Mouse (Mus musculus) liver, embryonic 15.5 days (tissue): ENCODE results near the gene Ulk3. TPM values are rescaled to one million over a fixed set of nuclear protein-coding genes. Genes with fewer than 3 reads are reported as not detected.

Experiments
- ATAC-seq: fragments of 200-750 bp; cut with Nextera tagmentation; 2 replicates; pipeline ENCODE4 v1.8.0; 2017; ENCODE audit warnings: moderate number of reproducible peaks, mild to moderate bottlenecking, moderate library complexity; ENCODE audit not compliant: insufficient read depth
- H3K27ac ChIP-seq: fragments of 300-500 bp; sonication (generic); replicated peaks from 2 replicates; pipeline ENCODE4 v1.5.1; 2015; ENCODE audit warnings: mild to moderate bottlenecking, inconsistent platforms
- H3K27me3 ChIP-seq: fragments of 300-500 bp; sonication (generic); 2 replicates; pipeline ENCODE4 v1.6.1; 2015; ENCODE audit warnings: mild to moderate bottlenecking, inconsistent platforms
- H3K36me3 ChIP-seq: fragments of 300-500 bp; sonication (generic); replicated peaks from 2 replicates; pipeline ENCODE4 v1.6.1; 2015; ENCODE audit warnings: moderate library complexity, mild to moderate bottlenecking, inconsistent platforms
- H3K4me1 ChIP-seq: fragments of 300-500 bp; sonication (generic); replicated peaks from 2 replicates; pipeline ENCODE4 v1.6.1; 2015; ENCODE audit warnings: inconsistent platforms
- H3K4me2 ChIP-seq: fragments of 300-500 bp; sonication (generic); 2 replicates; pipeline ENCODE4 v1.6.1; 2015; ENCODE audit warnings: moderate library complexity, mild to moderate bottlenecking, inconsistent platforms
- H3K4me3 ChIP-seq: fragments of 300-500 bp; sonication (generic); replicated peaks from 2 replicates; pipeline ENCODE4 v1.5.1; 2015; ENCODE audit warnings: mild to moderate bottlenecking, inconsistent platforms
- H3K9ac ChIP-seq: fragments of 300-500 bp; sonication (generic); 2 replicates; pipeline ENCODE4 v1.6.1; 2015; ENCODE audit warnings: moderate library complexity, mild to moderate bottlenecking, inconsistent platforms
- H3K9me3 ChIP-seq: fragments of 300-500 bp; sonication (generic); replicated peaks from 2 replicates; pipeline ENCODE4 v1.6.1; 2016; ENCODE audit warnings: inconsistent platforms
- WGBS: fragments of 180-500 bp; shearing (Covaris S2); methylation state at CpG from one replicate; pipeline ENCODE4 v1.1.7; 2015; ENCODE audit warnings: mixed read lengths; ENCODE audit not compliant: insufficient replicate concordance; 5-methylcytosine and 5-hydroxymethylcytosine counted together
- polyA plus RNA-seq: library from polyadenylated mRNA; unstranded; fragments of >200 nt; fragmentation: Nextera tagmentation; extraction: Ambion mirVana; gene quantifications from 2 replicates; pipeline ENCODE4 v1.2.1, GENCODE M21; 2015

Ulk3 gene
- polyA plus RNA-seq, 1 experiment from 2014 or later, result 3.5 TPM

DNA sequence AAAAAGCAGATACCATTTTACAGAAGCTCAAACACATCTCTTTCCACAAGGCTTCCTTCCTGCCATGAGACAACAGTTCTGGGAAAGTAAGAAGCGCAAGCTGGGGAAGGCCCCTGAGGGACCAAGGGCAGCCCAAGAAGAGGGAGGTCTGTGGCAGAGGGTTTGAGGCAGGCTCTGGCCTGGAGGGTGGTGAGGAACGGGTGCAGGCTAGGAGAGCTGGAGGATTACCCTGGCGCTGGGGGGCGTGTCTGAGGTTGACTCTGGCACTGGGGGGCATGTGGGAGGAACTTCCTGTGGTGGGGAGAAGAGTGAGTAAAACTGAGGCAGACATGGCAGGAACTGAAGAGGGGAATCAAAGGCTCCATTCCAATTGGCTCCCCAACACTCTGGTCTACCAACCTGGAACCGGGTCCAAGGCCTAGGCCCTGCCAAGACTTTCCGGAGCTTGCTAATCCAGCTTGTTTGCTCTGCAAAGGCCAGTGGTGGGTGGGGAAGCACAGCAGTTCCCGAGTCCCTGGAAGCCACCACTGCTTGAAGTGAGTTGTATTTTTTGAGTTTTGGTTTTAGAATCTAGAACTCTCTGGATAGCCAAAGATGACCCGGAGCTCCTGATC is 28.4 kb downstream of the Ulk3 start:
- H3K9ac ChIP-seq, result no peak overlapping the region
- no peak for ATAC-seq
- H3K36me3 ChIP-seq, result no peaks in the 10 kb centered on the region
- H3K27ac ChIP-seq, result no peak overlapping the region
- H3K4me2 ChIP-seq, result no peak overlapping the region
- no peak overlapping the region for H3K4me3 ChIP-seq
- H3K27me3 ChIP-seq, result peaks cover 4% of the 10 kb centered on the region; the same call in 1 of the 2 replicates
- WGBS, result 47% methylated on average over 8 of the region's 8 CpGs
- no peaks in the 10 kb centered on the region for H3K9me3 ChIP-seq
- peaks cover 11% of the 10 kb centered on the region; the same call in 1 of the 2 replicates for H3K4me1 ChIP-seq

GRCm38 (mm10) chr9:57618854-57619253 is 29.6 kb downstream of the Ulk3 start:
- no peak overlapping the region for H3K9ac ChIP-seq

DNA sequence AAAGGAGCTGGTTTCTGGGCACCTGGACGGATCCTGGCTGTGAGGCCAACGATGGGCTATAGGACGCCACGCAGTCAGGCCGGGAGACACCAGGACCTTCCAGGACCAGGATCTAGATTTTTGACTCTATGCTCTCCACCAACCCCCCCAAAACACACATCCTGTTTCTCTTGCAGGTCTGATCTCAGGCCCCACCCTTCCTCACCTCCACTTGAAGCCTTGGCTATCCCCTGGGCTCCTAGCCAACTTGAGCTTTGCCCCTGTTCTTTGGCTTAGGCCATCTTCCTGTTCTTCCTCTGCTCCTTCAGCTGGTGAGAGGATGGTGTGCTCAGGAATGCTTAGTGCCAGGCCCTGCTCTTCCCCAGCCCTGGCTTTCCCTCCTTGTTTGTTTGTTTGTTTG is 31.4 kb downstream of the Ulk3 start, which contains the start of gene Lman1l:
Gene Lman1l (minus strand): TSS at position 101 of the 400 bp plus-strand sequence.
- H3K9me3 ChIP-seq, result no peaks in the 10 kb centered on the region
- no peak for ATAC-seq
- WGBS, result 86% methylated on average over 5 of the region's 5 CpGs
- H3K4me2 ChIP-seq, result no peak within 1 kb of the TSS
- no peak within 1 kb of the TSS for H3K4me3 ChIP-seq
- H3K27ac ChIP-seq, result no peak within 1 kb of the TSS
- H3K36me3 ChIP-seq, result peaks cover 6% of the 10 kb centered on the region
- peaks cover 3% of the 10 kb centered on the region; the same call in 1 of the 2 replicates for H3K27me3 ChIP-seq
- peaks cover 15% of the 10 kb centered on the region for H3K4me1 ChIP-seq
- H3K9ac ChIP-seq, result no peak within 1 kb of the TSS

More at GRCm38 (mm10) chr9:57618854-57619253, 29.6 kb downstream of the Ulk3 start:
- no peak for ATAC-seq
- peaks cover 4% of the 10 kb centered on the region; the same call in 1 of the 2 replicates for H3K27me3 ChIP-seq
- H3K4me3 ChIP-seq, result no peak overlapping the region
- H3K4me2 ChIP-seq, result no peak overlapping the region
- H3K9me3 ChIP-seq, result no peaks in the 10 kb centered on the region
- no peak overlapping the region for H3K27ac ChIP-seq
- no peaks in the 10 kb centered on the region for H3K36me3 ChIP-seq
- H3K4me1 ChIP-seq, result peaks cover 19% of the 10 kb centered on the region
- WGBS, result 44% methylated on average over 8 of the region's 8 CpGs

GRCm38 (mm10) chr9:57624295-57624694 is 35.0 kb downstream of the Ulk3 start:
- H3K4me2 ChIP-seq, result no peak overlapping the region
- H3K27me3 ChIP-seq, result no peaks in the 10 kb centered on the region
- peaks cover 12% of the 10 kb centered on the region for H3K4me1 ChIP-seq
- no peaks in the 10 kb centered on the region for H3K9me3 ChIP-seq
- H3K9ac ChIP-seq, result no peak overlapping the region
- H3K27ac ChIP-seq, result no peak overlapping the region
- 69% methylated on average over 7 of the region's 7 CpGs for WGBS
- 0 out of 2 replicates have a peak, but pooled peaks have one; percentile 19 for ATAC-seq
- no peak overlapping the region for H3K4me3 ChIP-seq
- peaks cover 41% of the 10 kb centered on the region for H3K36me3 ChIP-seq

DNA sequence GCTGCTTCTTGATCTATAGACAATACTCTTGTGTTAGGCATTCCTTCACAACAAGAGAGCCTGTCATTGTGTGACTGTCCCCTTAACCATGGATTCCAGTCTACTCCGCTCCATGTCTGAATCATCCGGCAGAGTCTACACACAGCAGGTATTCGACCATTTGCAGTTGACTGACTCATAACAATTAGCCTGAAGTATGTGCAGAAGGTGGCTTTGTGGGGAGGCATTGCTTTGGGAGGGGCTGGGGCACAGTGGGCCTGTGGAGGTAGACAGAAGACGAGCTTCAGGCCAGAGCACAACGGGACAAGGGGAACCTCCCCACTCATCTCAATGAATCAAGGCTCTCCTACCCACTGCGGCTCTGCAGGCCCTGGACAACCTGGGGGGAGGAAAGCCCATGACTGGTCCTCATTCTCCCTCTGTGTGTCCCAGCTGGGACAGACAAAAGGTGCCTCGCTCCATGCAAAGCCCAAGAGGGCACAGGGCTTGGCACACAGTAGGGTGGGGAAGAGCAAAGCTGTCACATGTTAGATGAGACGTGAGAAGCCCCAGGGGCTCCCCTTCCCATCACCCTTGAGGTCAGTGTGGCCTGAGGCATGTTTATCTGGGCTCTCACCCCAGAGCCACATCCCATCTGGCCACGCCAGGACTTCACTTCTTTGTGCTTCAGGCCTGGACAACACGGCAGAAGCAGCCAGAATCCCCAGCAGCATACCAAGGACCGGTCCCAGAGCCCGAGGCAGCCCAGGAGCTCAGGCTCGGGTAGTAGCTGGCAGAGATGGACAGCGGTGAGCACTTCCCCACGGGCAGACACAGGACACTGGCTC is 36.6 kb downstream of the Ulk3 start:
- H3K27me3 ChIP-seq, result no peaks in the 10 kb centered on the region
- peaks cover 57% of the 10 kb centered on the region for H3K36me3 ChIP-seq
- H3K4me2 ChIP-seq, result no peak overlapping the region
- no peaks in the 10 kb centered on the region for H3K9me3 ChIP-seq
- ATAC-seq, result no peak
- H3K9ac ChIP-seq, result no peak overlapping the region
- H3K4me1 ChIP-seq, result peaks cover 17% of the 10 kb centered on the region
- WGBS, result 72% methylated on average over 15 of the region's 15 CpGs
- no peak overlapping the region for H3K4me3 ChIP-seq
- no peak overlapping the region for H3K27ac ChIP-seq

- Histone ChIP-seq H3K27me3 (no peaks in the 10 kb centered on the region), H3K9ac (no peak overlapping the region), H3K4me1 (peaks cover 20% of the 10 kb centered on the region), H3K9me3 (no peaks in the 10 kb centered on the region), H3K36me3 (peaks cover 70% of the 10 kb centered on the region), H3K4me2 (no peak overlapping the region), H3K4me3 (no peak overlapping the region), H3K27ac (no peak overlapping the region)
- 83% methylated on average over 17 of the region's 17 CpGs for WGBS
- no peak for ATAC-seq
These were observed 37.9 kb downstream of the Ulk3 start for GRCm38 (mm10) chr9:57627191-57627590.

GRCm38 (mm10) chr9:57627892-57628291 is 38.6 kb downstream of the Ulk3 start:
- Histone ChIP-seq H3K27ac (no peak overlapping the region), H3K27me3 (no peaks in the 10 kb centered on the region), H3K4me3 (no peak overlapping the region), H3K4me2 (no peak overlapping the region), H3K9me3 (no peaks in the 10 kb centered on the region), H3K9ac (no peak overlapping the region), H3K36me3 (peaks cover 72% of the 10 kb centered on the region), H3K4me1 (peaks cover 24% of the 10 kb centered on the region)
- 81% methylated on average over 11 of the region's 11 CpGs for WGBS
- ATAC-seq, result no peak

DNA sequence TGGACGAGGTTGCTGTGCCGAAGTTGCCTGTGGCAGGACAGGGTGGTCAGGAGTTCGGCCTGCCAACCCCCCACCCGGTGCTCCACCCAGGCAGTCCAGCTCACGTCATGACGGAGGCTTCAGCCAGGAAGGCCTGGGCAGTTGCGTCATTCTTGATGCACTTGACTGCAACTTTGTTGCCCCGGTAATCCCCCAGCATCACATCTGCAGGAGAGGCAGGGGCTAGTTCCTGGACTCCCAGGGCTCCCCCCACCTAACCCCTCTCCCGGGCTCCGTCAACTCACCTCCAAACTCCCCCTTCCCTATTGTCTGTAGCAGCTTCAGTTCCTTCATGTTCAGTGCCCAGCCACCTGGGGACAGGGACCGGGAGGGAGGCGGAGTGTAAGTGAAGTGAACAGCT is 39.5 kb downstream of the Ulk3 start:
- peaks cover 78% of the 10 kb centered on the region for H3K36me3 ChIP-seq
- peaks cover 26% of the 10 kb centered on the region for H3K4me1 ChIP-seq
- H3K9ac ChIP-seq, result no peak overlapping the region
- 76% methylated on average over 12 of the region's 12 CpGs for WGBS
- no peak for ATAC-seq
- H3K4me2 ChIP-seq, result no peak overlapping the region
- H3K27ac ChIP-seq, result no peak overlapping the region
- H3K27me3 ChIP-seq, result no peaks in the 10 kb centered on the region
- H3K9me3 ChIP-seq, result no peaks in the 10 kb centered on the region
- H3K4me3 ChIP-seq, result no peak overlapping the region

DNA sequence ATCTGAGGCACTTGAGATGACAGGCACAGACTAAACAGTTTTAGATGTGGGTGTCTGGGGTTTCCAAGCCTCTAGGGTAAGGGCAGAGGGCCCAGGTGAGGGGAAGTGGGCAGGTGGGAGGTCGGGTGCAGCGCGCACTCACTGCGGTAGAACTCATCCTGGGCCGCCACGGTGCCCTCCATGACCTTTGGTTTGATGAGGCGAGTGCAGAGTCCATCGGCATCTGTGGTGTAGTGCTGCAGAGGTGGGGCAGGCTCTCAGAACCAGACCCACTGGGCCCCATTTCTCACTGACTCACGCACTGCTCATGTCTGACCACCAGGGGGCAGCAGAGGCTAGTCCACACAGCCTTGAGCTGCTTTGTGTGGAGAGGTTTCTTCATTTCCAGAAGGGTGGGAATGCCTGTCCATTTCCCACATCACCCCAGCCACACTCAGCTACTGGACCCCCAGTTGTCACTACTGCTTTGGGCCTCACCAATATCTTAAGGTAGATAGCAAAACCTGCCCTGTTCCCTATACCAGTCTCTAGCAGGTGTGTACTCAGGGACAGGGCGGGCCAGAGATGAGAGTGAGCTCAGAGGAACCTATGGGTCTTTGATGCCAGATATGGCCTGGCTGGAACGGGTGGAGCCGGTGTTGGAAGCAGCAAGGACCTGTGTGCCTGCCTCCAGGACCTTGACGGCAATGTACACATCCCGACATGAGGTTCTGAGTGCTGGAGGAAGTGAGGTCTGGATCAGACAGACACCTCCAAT is 40.0 kb downstream of the Ulk3 start:
- Histone ChIP-seq H3K9me3 (no peaks in the 10 kb centered on the region), H3K9ac (no peak overlapping the region), H3K4me2 (no peak overlapping the region), H3K27ac (peak overlapping the region; percentile 6; the same call in 1 of the 2 replicates), H3K27me3 (no peaks in the 10 kb centered on the region), H3K4me3 (no peak overlapping the region), H3K4me1 (peaks cover 26% of the 10 kb centered on the region), H3K36me3 (peaks cover 84% of the 10 kb centered on the region)
- peak; percentile 40 for ATAC-seq
- WGBS, result 58% methylated on average over 14 of the region's 14 CpGs

- no peaks in the 10 kb centered on the region for H3K9me3 ChIP-seq
- 30% methylated on average over 4 of the region's 4 CpGs for WGBS
- H3K27ac ChIP-seq, result no peak overlapping the region; the same call in 1 of the 2 replicates
- no peak for ATAC-seq
- H3K4me2 ChIP-seq, result no peak overlapping the region
- H3K27me3 ChIP-seq, result no peaks in the 10 kb centered on the region
- H3K4me1 ChIP-seq, result peaks cover 62% of the 10 kb centered on the region
- no peak overlapping the region for H3K9ac ChIP-seq
- peaks cover 56% of the 10 kb centered on the region for H3K36me3 ChIP-seq
- H3K4me3 ChIP-seq, result no peak overlapping the region
These were observed 44.3 kb downstream of the Ulk3 start for GRCm38 (mm10) chr9:57633481-57634024.
